Mouse (Mus musculus) midbrain, postnatal 0 days (tissue): ENCODE data around the gene Cyp27b1. TPM values are rescaled to one million over a fixed set of nuclear protein-coding genes. Genes with fewer than 3 reads are reported as not detected.

Experiments
- ATAC-seq: fragments of 200-750 bp; cut with Nextera tagmentation; 2 replicates; pipeline ENCODE4 v1.8.0; 2017; ENCODE audit warnings: moderate number of reproducible peaks, mild to moderate bottlenecking, moderate TSS enrichment, moderate library complexity; ENCODE audit not compliant: low FRiP score
- DNase-seq: peaks from one replicate; pipeline ENCODE4 v3.0.0-alpha.2; 2015; ENCODE audit warnings: low spot score
- H3K27ac ChIP-seq: fragments of 300-500 bp; sonication (generic); 2 replicates; pipeline ENCODE4 v1.5.1; 2014; ENCODE audit warnings: low read depth, mild to moderate bottlenecking, low read length, mixed read lengths
- H3K27me3 ChIP-seq: fragments of 300-500 bp; sonication (generic); 2 replicates; pipeline ENCODE4 v1.6.1; 2014; ENCODE audit warnings: low read length, control low read depth, mixed read lengths; ENCODE audit not compliant: insufficient read depth
- H3K36me3 ChIP-seq: fragments of 300-500 bp; sonication (generic); 2 replicates; pipeline ENCODE4 v1.6.1; 2014; ENCODE audit warnings: low read length, control low read depth, mixed read lengths; ENCODE audit not compliant: insufficient read depth
- H3K4me1 ChIP-seq: fragments of 300-500 bp; sonication (generic); 2 replicates; pipeline ENCODE4 v1.6.1; 2014; ENCODE audit warnings: mild to moderate bottlenecking, control low read depth, antibody characterized with exemption, low read length, mixed read lengths; ENCODE audit not compliant: insufficient read depth
- H3K4me2 ChIP-seq: fragments of 300-500 bp; sonication (generic); 2 replicates; pipeline ENCODE4 v1.6.1; 2014; ENCODE audit warnings: low read depth, mild to moderate bottlenecking, low read length, mixed read lengths; ENCODE audit not compliant: poor library complexity, severe bottlenecking
- H3K4me3 ChIP-seq: fragments of 300-500 bp; sonication (generic); 2 replicates; pipeline ENCODE4 v1.5.1; 2014; ENCODE audit warnings: low read depth, mild to moderate bottlenecking, low read length, moderate library complexity
- H3K9ac ChIP-seq: fragments of 300-500 bp; sonication (generic); replicated peaks from 2 replicates; pipeline ENCODE4 v1.6.1; 2014; ENCODE audit warnings: mild to moderate bottlenecking, low read length, moderate library complexity, mixed read lengths; ENCODE audit not compliant: poor library complexity, severe bottlenecking
- H3K9me3 ChIP-seq: fragments of 300-500 bp; sonication (generic); 2 replicates; pipeline ENCODE4 v1.6.1; 2016; ENCODE audit warnings: low read length, control low read depth
- CTCF ChIP-seq: IDR thresholded peaks from 2 replicates; pipeline ENCODE4 v1.5.1; 2016; ENCODE audit warnings: antibody characterized with exemption, mild to moderate bottlenecking
- WGBS: fragments of 180-500 bp; shearing (Covaris S2); extraction: QIAGEN DNeasy Blood & Tissue Kit; methylation state at CpG from one replicate; pipeline ENCODE4 v1.1.7; 2014; 5-methylcytosine and 5-hydroxymethylcytosine counted together
- polyA plus RNA-seq: library from polyadenylated mRNA; unstranded; fragments of >200 nt; fragmentation: Nextera tagmentation; extraction: Ambion mirVana; gene quantifications from 2 replicates; pipeline ENCODE4 v1.2.1, GENCODE M21; 2015
- total RNA-seq: library from RNA; depleted of rRNA; stranded (reverse); fragments of >200 nt; gene quantifications from 2 replicates; pipeline ENCODE4 v1.2.3, GENCODE M21; 2014

Cyp27b1 gene
- total and polyA plus RNA-seq, 2 experiments from 2014 or later, result 0.22 TPM; not detected in 1

DNA sequence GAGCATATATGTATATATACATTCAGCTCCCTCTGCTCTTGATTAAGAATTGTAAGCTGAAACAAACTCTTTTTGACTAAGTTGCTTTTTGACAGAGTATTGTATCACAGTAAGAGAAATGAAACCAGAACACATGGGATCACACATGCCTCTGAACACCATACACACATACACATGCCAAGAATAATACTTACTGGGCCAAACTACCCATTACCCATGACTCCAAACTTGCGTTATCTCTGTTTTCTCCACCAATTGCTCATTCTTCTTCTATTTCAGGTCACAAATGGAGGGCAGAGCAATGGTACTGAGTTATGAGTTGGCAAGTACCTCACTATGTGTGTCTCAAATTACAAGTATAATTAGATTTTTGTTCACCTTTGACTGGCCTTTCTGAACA, 25.9 kb downstream of the Cyp27b1 start:
- Histone ChIP-seq H3K36me3 (no peaks in the 10 kb centered on the region), H3K9ac (no peak overlapping the region), H3K4me1 (peaks cover 4% of the 10 kb centered on the region; the same call in 1 of the 2 replicates), H3K4me3 (no peak overlapping the region), H3K9me3 (no peaks in the 10 kb centered on the region), H3K27ac (no peak overlapping the region), H3K4me2 (no peak overlapping the region), H3K27me3 (no peaks in the 10 kb centered on the region)
- TF ChIP-seq CTCF, result no peak
- 86% methylated on average over 1 of the region's 1 CpGs for WGBS
- DNase-seq (no peak), ATAC-seq (no peak)

DNA sequence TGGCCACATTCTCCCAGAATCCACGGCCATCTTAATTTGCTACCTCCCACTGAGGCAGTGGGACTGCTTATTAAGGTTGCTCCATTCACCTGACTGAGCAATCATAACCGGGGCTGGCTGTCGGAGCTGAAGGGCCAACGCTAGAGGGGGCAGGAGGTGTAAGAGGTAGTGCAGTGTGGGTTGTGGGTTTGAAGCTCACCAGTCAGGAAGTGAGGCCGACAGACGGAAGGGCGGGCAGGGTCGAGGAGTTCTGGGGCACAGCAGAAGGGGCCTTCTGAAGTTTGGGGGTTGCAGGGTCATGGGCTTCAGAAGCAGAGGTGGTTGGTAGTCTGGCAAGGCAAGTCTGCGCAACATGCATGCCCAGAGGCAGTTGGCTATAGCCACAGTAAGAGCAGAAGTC, 27.0 kb downstream of the Cyp27b1 start, which contains the start of gene Agap2:
Gene Agap2 (plus strand): TSS at position 205 of the 400 bp plus-strand sequence.
- H3K9me3 ChIP-seq, result no peaks in the 10 kb centered on the region
- H3K4me2 ChIP-seq, result peak within 1 kb of the TSS; percentile 93; the same call in 1 of the 2 replicates
- DNase-seq (no peak), ATAC-seq (no peak)
- no peak within 1 kb of the TSS for H3K4me3 ChIP-seq
- no peak within 1 kb of the TSS for H3K9ac ChIP-seq
- no peaks in the 10 kb centered on the region for H3K36me3 ChIP-seq
- TF ChIP-seq CTCF, result no peak
- H3K27ac ChIP-seq, result no peak within 1 kb of the TSS
- H3K27me3 ChIP-seq, result no peaks in the 10 kb centered on the region
- 74% methylated on average over 9 of the region's 9 CpGs for WGBS
- peaks cover 4% of the 10 kb centered on the region; the same call in 1 of the 2 replicates for H3K4me1 ChIP-seq

DNA sequence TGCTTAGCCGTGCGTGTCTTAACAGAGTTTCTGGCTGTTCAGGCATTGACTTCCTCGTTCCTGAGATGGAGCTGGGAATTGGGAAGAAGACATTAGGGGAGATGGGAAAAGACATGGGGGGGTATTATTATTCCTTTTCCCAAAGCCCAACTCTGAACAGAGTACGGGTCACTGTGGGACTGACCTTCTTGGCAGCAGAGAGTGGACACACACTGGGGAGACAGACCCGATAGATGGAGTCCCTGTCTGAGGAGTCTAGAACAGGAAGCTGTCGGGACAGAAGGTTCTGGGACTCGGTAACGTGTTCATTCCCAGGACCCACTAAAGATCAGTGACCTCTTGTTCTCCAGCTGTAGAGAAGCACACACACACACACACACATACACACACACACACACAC, 27.6 kb downstream of the Cyp27b1 start:
- H3K4me3 ChIP-seq, result no peak overlapping the region
- TF ChIP-seq CTCF, result no peak
- no peak overlapping the region for H3K27ac ChIP-seq
- H3K4me1 ChIP-seq, result peaks cover 8% of the 10 kb centered on the region; the same call in 1 of the 2 replicates
- no peak for ATAC-seq
- no peaks in the 10 kb centered on the region for H3K36me3 ChIP-seq
- no peak overlapping the region for H3K4me2 ChIP-seq
- DNase-seq, result no peak
- no peaks in the 10 kb centered on the region for H3K27me3 ChIP-seq
- WGBS, result 77% methylated on average over 8 of the region's 8 CpGs
- no peak overlapping the region for H3K9ac ChIP-seq
- no peaks in the 10 kb centered on the region for H3K9me3 ChIP-seq

DNA sequence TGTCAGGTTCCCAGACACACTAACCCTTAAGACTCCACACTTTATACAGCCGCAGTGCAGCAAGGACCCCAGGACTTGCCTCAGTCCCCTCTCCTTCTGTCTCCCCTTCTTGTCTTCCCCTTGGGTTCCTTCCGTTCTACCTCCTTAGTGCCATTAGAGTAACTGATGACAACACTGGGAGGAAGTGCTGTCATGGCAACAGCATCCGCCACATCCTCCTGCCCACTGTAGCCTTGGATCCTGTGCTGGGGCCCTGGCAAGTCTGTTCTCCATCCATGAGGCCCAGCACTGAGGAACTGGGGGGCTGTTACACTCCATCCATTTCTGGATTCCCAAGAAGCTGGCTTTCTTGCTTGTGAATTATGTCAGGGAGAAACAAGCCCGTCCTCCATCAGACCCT, 28.0 kb downstream of the Cyp27b1 start:
- Histone ChIP-seq H3K4me1 (peaks cover 12% of the 10 kb centered on the region; the same call in 1 of the 2 replicates), H3K4me2 (peak overlapping the region; percentile 93; the same call in 1 of the 2 replicates), H3K9me3 (no peaks in the 10 kb centered on the region), H3K9ac (no peak overlapping the region), H3K27ac (no peak overlapping the region), H3K27me3 (no peaks in the 10 kb centered on the region), H3K4me3 (no peak overlapping the region), H3K36me3 (no peaks in the 10 kb centered on the region)
- TF ChIP-seq CTCF, result no peak
- WGBS, result 42% methylated on average over 4 of the region's 4 CpGs
- ATAC-seq, result no peak
- no peak for DNase-seq

DNA sequence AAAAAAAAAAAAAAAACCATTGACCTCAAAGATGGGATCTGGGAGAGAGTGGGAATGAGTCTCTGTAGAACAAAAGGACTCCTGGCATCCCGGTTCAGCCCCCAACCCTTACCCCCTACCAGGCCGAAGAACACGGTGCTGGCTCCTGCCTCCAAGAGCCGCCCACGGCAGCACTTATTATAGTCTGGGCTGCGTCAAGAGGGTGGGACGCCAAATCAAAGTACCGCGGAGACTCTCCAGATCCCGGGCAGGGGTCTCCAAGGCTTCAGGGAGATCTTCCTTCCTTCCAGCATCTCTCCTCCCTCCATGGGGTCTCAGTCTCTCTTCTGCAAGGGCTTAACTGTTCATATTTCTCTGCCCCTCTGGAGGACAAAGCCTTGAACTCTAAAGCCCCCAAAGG, 29.5 kb downstream of the Cyp27b1 start:
- WGBS, result 9% methylated on average over 10 of the region's 10 CpGs
- H3K27me3 ChIP-seq, result no peaks in the 10 kb centered on the region
- H3K4me2 ChIP-seq, result peak overlapping the region; percentile 93
- DNase-seq (no peak), ATAC-seq (no peak; the same call in 1 of the 2 replicates)
- peak overlapping the region; percentile 95 for H3K9ac ChIP-seq
- no peak for TF ChIP-seq CTCF
- no peaks in the 10 kb centered on the region for H3K36me3 ChIP-seq
- peak overlapping the region; percentile 83 for H3K4me3 ChIP-seq
- H3K4me1 ChIP-seq, result peaks cover 23% of the 10 kb centered on the region; the same call in 1 of the 2 replicates
- no peaks in the 10 kb centered on the region for H3K9me3 ChIP-seq
- peak overlapping the region; percentile 94 for H3K27ac ChIP-seq

DNA sequence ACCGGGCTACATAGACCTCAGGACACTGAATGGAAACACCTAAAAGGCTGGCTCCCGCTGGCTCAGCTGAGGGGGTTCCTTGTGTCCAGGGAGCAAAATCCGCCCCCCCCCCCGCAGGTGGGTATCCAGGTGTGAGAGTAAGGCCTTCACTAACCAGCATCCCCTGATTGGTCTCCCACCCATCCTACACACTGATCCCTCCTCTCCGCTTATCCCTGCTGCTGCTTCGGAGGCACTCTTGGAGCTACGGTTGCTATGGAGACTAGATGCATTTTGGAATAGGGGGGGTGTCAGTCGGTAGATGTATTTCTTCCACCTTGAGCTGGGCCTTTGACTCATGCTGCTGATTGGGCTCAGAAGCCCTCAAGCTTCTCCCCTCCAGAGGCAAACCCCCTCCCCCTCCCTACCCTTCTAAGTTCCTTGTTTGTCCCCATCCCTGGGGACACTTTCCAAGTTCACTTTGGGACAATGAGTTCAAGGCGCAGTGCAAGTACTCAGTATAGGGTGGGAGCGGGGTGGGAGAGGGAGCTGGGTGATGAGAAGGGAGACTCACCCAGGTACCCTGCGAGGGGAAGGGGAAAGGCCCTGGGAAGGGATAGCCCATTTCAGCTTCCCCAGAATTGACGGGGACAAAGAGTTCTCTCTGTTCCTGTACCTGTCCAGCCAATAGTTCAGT, 30.1 kb downstream of the Cyp27b1 start:
- no peaks in the 10 kb centered on the region for H3K27me3 ChIP-seq
- H3K9ac ChIP-seq, result peak overlapping the region; percentile 95
- TF ChIP-seq CTCF, result no peak; the same call in 1 of the 2 replicates
- peaks cover 2% of the 10 kb centered on the region; the same call in 1 of the 2 replicates for H3K36me3 ChIP-seq
- H3K27ac ChIP-seq, result peak overlapping the region; percentile 94
- H3K4me2 ChIP-seq, result peak overlapping the region; percentile 93
- no peaks in the 10 kb centered on the region for H3K9me3 ChIP-seq
- H3K4me1 ChIP-seq, result peaks cover 23% of the 10 kb centered on the region; the same call in 1 of the 2 replicates
- ATAC-seq (peak; percentile 71), DNase-seq (peak; percentile 77)
- under 1% methylated on average over 12 of the region's 12 CpGs for WGBS
- H3K4me3 ChIP-seq, result peak overlapping the region; percentile 83
